Mouse (Mus musculus) gastrocnemius, postnatal 4 days (tissue): ENCODE measurements around the gene Otub2. TPM values are rescaled to one million over a fixed set of nuclear protein-coding genes. Genes with fewer than 3 reads are reported as not detected.

ENCODE experiments used
- DNase-seq, 2 experiments: peaks; one replicate each; pipeline ENCODE4 v3.0.0; 2021 to 2022; ENCODE audit warnings: low spot score in 2 of 2, mixed read lengths in 2 of 2
- total RNA-seq, 2 experiments: library from RNA; stranded (reverse); gene quantifications; 2 replicates each; pipeline ENCODE4 v1.2.3; 2021

The Otub2 gene
- total RNA-seq, 2 experiments from 2014 or later = 3.7 to 4.1 TPM

DNA sequence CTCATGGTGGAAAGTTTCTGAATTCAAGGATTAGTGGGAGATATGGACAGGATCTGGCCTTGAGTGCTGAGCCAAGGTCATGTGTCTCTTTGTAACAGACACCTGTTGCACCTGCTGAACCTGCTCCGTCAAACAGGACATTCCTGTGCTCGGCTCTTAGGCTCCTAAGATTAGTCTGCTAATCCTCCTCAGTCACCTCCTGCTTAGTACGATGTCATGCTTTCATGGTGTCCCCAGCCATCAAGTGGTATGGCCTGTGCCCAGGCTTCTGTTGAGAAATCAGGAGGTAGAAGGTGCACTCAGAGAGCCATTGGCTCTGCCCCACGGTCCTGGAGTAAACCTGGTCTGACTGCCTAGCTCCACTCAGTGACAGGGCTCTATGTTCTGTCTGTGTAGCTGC lies 17.6 kb upstream of the Otub2 start:
- no peak for DNase-seq

DNA sequence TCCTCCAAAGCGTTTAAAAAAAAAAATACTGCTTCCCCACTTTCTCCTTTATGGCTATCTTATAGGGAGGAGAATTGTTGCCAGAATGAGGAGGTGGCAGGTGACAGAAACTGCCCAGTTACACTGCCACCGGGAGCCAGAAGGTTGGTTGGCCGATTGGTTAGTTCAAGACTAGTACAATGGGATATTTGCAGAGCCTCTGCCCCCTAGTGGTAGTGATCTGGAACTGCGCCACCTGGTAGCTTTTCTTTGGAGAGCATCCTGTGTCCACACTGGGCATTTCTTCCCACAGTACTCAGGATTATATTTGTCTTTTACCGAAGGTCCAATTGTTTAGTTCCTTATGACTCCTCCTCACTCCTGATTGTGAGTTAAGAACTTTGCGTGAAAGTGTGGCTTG lies 16.8 kb upstream of the Otub2 start:
- peak in 1 of 2 experiments; percentile 52 for DNase-seq

DNA sequence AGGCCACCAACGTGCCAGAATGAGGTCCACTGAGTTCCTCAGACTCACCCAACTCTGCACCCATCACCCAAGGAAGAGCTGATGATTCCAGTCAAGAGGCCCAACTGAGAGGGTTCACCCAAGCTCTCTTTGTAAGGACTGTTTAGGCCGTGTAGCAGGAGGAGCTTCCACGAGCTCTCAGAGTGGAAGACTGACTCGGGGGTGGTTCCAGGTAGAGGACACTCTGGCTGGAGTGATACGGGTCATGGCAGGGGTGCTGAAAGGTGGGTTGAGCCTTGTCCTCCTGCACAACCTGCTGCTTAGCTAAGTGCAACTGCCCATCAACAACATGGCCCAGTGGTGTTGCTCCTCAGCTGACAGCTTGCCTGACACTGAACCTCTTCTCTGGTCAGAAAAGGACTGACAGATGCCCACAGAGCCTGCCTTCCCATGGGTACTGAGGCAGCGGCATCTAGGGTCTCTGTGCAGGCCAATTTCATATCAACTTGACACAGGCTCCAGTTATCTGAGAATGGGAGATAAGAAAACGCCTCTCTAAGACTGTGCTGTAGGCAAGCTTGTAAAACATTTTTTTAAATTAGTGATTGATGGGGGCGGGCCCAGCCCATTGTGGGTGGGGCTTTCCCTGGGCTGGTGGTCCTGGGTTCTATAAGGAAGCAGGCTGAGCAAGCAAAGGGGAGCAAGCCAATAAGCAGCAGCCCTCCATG lies 14.8 kb upstream of the Otub2 start:
- DNase-seq = no peak

DNA sequence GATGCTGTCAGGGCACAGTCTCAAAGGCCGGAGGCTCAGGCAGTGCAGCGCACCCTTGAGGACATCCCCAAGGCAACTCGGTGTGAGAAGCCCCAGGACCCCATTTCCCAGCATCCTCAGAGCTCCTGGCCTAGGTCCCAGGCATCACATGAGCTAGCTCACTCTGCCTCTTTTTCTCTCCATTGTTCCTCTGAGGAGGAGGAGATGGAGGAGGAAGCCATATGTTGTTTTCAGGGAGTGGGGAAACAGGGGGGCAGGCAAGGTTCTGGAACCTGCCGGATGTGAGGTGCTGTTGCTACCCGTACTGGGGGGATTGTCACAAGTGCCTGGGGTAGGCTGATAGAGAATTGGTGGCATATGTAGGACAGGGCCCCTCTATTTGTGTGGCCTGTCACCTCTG lies 12.4 kb upstream of the Otub2 start:
- DNase-seq = no peak

DNA sequence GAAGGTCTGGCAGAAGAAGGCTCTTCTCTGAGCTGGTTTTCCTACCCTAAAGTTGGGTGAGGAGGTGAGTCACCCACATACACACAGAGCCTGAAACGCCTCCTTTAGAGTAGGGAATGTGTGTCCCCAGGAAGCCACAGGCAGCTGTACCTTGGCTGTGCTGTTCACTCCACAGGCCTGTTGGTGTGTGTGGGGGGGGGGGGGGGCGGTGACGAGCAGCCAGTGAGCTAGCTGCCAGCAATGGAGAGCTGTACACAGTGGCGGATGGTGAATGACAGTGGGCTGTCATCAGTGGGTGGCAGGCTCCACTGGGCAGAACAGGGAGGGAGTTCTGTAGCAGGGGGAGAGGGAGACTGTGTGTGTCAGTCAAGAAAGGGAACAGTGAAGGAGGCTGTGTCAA lies 11.7 kb upstream of the Otub2 start:
- no peak for DNase-seq

DNA sequence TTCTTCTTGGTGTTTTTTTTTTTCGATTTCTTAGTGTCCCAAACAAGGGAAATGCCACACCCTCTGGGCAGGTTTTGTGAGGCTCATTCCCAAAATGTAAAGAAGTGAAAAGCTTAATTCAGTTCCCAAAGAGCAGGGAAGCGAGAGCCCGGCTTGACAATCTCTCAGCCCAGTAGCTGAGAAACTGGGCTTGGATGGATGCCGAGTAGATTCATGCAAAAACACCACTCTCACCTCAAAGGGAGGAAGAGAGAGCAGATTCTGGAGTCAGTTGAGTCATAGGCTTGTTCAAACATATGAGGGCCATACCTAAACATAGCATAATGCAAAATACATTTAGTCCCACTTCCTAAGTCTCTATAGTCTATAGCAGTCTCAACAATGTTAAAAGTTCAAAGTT lies 8.3 kb upstream of the Otub2 start:
- no peak for DNase-seq

DNA sequence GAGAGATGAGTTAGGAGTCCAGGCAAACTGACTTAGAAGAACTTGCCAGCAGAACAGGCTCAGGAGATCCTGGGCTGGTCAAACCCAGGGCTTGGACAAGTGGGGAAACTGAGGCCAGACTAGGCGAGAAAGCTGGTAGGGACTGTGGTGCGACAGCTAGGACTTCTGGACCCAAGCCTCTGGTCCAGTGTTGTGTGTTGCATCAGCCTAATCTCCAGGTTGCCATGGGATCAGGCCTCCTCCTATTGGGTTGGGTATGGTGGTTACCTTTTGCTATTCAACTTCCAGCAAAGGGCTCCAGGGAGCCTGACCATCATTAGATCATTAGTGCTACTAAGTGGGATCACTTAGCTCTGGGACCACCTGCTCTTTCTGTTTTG lies 856 bp downstream of the Otub2 start:
- DNase-seq = no peak

DNA sequence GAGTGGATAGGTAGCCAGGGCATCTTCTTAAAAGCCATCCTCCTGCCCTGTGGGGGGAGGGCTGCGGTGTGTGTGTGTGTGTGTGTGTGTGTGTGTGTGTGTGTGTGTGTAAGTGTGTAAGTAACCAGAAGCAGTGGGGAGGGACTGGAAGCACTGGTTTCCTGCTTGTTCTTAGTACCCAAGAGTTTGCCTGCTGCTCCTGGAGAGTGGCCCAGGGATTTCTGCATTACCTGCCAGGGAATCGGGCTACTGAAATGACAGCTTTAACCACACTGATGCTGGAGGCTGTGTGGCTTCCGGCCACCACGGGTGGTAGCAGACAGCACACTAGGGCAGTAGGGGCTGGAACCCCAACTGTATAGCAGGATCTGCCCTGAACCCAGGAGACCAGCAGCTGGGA lies 1.5 kb downstream of the Otub2 start:
- DNase-seq = no peak

DNA sequence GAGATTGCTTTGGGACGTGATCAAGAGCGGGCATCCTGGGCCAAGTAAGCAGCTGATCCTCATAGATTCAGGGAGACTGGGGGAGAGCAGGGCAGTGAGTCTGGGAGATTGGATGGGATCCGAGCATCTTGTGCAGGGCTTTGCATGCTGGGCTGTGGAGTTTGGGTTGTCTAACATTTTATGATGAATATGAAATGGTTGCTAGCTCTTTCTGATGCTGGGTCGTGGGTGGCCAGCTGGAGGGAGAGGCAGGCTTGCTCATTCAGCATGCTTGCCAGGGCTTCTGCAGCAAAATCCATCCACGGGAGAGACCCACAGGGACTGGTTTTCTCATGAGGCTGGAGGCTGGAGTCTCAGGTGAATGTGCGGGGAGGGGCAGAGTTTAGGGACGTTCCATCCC lies 2.6 kb downstream of the Otub2 start:
- no peak for DNase-seq

DNA sequence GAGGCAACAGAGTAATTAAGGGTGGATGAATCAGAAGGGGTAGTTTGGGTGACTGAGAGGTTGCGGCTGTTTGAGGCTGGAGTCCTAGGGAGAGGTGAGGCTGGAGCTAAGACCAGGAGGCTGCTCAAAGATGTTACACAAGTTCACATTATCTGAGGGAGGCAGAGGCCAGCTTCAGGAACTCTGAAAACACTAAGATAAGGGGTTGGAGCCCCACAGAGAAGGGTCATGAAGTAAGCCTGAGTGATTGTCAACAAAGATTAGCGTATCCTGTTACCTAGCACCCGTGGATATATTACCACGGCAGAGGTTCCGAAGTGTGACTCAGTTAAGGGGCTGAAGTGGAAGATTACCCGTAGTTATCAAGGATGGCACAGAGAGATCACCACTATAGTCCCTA lies 5.0 kb downstream of the Otub2 start:
- DNase-seq = no peak

DNA sequence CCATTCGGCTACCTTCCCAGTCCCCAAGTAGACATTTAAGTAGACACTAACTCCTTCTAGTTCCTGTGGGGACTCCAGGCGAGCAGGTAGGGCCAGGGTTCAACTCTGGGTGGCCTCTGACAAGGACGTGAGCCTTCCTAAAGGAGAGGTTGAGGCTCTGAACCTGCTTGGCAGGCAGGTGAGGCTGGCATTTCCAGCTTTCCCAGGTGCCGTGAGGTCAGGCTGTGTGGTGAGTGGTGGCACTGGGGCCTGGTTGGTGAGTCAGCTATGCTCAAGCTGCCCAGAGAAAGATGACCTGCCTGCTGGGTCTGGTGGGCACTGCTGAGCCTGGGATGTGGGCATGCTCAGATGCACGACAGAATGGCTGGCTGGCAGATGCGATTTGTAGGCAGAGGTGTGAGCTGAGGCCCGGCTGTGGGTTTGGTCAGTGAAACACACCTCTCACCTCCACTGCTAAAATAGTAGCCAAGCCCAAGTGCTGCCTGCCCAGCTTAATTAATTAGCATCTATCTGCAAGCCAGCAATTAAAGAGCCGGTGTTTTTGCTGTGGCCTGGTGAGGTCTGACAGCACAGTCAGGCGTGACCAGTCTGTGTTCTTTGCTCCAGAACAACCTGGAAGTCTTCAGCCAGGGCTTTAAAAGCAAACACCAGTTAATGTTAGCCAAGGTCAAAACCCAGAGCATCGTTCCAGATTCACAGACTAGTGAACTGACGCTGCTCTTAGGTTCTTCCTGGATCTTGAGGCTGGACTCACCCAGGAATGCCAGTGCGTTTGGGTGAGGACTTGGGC lies 7.2 kb downstream of the Otub2 start:
- DNase-seq = no peak

DNA sequence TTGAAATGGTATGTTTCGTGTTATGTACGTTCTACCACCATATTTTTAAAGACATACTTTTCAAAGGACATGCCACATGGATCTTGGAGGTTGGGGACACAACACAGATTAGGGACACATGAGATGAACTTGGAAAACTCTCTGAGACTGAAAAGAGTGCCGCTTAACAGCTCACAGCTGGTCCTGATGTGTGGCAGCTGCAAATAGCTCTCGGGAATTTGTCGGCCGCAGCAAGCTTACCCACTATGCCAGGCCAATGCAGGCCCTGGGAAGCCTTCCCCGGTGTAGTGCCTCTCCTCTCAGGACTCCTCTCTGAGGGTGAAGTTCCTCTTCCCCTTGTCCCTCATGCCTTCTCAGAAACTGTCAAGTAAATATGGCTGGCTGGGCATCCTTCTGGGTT lies 8.3 kb downstream of the Otub2 start:
- no peak for DNase-seq

DNA sequence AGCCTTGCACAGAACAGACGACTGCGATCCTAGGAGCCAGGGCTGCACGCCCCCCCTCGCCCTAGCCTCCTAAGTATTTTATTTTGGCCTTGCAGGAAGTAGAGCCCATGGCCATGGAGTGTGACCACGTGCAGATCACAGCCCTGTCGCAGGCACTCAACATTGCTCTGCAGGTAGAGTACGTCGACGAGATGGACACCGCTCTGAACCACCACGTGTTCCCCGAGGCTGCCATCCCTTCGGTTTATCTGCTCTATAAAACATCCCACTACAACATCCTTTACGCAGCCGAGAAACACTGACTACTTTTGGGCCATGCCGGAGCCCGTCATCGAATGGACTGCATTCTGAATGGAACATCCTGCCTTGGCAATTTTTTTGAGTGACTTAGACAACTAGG lies 15.6 kb downstream of the Otub2 start:
- DNase-seq = no peak

DNA sequence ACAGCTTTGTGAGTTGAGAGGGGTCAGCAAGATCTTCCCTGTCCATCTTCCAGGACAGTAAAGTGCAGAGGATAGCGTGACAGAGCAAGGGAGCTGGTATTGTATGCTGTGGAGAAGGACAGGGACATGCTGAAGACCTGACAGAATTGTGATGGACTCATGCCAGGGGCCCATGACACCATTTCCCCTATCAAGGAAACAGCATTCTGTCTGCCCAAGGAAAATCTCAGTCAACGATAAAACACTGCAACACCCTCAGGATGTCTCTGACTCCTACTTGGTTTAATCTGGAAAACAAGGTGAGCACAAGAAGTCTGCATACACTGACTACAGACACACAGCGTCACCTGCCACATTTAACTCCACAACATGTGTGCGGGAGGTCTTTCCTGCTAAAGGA lies 19.2 kb downstream of the Otub2 start, which contains the start of gene 9330161L09Rik:
Gene 9330161L09Rik, minus strand, starts transcription at position 101 of the 400 bp plus-strand sequence.
- DNase-seq = no peak

DNA sequence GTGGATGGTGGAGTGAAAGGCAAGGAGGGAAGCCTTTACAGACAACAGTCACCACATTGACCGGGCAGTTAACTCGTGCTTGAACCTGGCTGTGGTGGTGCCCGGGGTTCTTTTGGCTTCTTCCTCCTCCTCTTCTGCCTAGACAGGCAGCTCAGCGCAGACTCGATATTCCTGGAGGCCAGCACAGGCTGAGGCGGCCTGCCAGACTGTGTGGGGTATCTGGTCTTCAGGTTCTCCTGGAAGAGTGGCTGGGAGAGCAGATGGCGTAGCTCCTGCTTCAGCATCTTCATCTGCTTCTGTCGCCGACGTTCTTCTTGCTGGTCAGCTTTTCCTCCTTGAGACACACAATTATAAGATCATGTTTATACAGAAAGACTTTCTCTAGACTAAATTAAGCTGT lies 19.7 kb downstream of the Otub2 start:
- DNase-seq = no peak

DNA sequence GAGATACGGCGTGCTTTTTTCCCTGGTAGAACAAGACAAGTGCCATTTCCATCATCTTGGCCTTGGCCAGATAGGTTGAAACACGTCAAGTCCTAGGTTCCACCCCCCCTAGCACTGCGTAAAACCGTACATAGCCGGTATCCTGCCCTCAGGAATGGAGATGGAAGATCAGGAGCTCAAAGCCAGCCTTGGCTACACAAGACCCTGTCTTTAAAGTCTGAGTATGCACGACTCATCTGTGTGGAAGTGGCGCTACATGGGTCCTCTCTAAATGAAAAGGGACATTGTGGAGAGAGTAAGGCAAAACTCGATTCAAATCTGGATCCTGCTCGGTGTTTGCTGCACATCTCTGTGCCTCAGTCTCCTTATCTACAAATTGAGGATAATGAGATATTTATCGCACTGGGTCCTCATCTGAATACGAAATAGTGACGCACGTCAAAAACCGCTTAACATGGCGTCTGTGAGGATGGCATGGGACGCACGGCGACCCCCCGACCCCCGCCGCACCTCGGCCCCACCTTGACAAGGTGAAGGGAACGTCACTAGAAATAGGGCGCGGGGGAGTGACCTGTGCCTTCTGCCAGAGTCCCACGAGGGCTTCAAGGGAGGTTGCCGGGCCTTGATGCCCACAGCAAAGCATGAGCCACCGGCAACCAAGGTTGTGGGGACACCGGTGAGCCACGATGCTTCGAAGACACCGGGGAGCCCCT lies 36.7 kb downstream of the Otub2 start:
- no peak for DNase-seq

DNA sequence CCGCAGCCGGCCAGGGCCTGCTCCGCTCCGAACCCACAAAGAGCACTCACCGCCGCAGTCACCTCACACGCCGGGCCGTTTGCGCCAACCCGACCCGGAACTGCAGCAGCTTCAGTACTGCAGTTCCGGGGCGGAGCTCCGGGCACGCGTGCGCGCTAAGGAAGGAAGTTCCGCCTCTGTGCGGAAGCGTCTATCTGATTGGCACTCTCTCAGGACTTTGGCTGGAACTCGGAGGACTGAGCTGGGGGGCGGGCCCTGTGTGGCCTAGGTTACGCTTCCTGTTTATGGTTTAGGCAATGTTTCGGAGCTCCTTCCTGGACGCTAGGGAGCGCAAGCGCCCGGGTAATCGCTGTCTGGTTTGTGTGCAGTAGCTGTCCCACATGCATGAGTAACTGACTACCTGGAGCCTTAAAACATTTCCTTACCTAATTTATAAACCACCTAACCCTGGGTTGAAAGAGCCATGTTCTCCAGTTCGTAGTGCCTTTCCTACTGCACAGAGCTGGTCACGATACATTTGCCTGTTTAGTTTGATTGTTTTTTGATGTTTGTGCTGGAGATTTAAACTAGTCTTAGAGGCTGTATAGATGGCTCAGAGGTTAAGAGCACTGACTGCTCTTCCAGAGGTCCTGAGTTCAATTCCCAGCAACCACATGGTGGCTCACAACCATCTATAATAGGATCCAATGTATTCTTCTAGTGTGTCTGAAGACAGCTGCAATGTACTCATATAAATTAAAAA lies 37.4 kb downstream of the Otub2 start, which contains the start of gene Ddx24:
Gene Ddx24, minus strand, starts transcription at position 102 of the 742 bp plus-strand sequence.
- peak; percentile 88 to 96 for DNase-seq

DNA sequence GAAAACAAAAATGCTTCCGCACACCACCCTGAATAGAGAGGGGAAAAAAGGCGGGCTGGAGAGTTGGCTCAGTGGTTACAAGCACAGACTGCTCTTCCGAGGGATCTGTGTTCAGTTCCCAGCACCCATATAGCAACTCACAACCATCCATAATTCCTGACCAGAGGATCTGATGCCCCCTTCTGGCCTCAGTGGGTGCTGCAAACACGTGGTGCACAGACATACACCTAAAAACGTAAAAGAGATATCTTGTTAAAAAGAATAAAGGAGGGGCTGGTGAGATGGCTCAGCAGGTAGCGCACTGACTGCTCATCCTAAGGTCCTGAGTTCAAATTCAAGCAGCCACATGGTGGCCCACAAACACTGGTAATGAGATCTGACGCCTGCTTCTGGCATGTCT lies 38.2 kb downstream of the Otub2 start:
- no peak for DNase-seq

DNA sequence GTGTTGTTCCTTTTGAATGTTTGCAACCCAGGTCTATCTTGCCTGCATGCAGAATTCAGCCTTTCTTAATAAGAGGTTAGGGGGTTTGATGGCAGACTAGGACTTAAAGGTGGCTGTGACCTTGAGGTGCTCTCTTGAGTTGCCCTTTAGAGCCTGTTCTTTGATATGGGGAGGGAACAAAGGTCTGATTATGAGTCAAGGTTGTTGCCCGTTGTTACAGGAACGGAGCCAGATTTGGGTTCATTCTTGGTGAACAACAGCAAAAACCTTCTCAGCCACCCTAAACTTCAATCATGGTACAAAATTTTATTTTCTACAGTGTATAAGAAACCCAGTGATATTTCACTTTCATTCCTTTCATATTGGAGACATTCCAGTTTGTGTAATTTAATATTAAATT lies 44.9 kb downstream of the Otub2 start:
- DNase-seq = no peak

DNA sequence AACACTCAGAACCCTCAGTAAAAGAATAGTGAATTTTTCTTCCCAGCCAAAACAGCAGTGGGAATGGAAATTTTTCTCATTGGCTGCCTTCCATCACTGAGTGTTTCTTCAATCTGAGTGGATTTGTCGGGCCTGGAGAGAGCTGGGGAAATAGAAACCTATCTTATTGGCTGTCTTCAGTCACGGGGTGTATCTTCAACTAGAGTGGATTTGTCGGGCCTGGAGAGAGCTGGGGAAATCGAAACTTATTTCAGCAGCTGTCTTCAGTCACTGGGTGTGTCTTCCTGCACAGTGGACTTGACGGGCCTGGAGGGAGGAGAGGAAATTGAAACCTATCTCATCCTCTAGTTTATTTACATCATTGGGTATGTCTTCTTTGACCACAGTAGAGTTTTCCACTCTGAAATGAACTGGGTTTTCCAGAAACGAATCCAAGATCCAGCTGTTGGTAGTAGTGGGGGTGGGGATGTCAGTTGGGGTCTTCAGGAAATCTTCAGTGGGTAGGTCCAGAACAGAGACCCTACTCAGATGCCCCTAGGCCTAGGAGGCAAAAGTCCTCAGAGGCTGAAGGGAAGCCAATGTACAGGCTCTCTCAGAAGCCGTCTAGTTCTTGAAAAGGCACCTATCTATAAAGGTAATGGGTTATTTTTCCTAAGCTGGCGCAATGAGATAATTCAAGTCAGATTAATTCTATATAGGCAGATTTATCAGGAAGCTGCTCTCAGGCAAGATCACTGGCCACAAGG lies 45.7 kb downstream of the Otub2 start, which contains the start of gene Ifi27:
Gene Ifi27, plus strand, starts transcription at position 226 of the 746 bp plus-strand sequence.
- DNase-seq = peak; percentile 30 to 51

DNA sequence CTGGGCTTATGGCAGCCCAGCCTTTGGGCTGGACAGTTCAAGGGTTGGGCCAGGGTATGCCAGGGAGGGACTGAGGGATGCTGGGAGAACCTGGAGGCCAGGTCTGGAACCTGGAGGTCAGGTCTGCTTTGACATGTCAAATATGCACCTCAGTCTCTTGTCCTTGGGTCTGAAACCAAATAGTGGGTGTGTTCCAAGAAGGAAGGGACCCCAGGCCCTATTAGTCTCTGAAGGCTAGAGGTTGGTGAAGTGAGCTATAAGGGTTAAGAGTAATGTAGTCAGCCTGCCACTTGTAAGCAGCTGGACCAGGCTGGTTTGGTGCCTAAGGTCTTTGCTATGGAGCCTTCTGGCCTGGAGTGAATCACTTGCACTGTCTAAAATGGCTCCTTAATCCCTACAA lies 46.4 kb downstream of the Otub2 start:
- DNase-seq = no peak
